Mouse (Mus musculus) liver, postnatal 0 days (tissue): ENCODE results near the gene Lcorl. TPM values are rescaled to one million over a fixed set of nuclear protein-coding genes. Genes with fewer than 3 reads are reported as not detected.

Experiments
- ATAC-seq: fragments of 200-750 bp; cut with Nextera tagmentation; 2 replicates; pipeline ENCODE4 v1.8.0; 2017; ENCODE audit warnings: mild to moderate bottlenecking, moderate library complexity
- DNase-seq: peaks from one replicate; pipeline ENCODE4 v3.0.0-alpha.2; 2016
- H3K27ac ChIP-seq: fragments of 300-500 bp; sonication (generic); 2 replicates; pipeline ENCODE4 v1.5.1; 2014; ENCODE audit warnings: antibody characterized with exemption, moderate library complexity, mild to moderate bottlenecking, low read depth
- H3K27me3 ChIP-seq: fragments of 300-500 bp; sonication (generic); 2 replicates; pipeline ENCODE4 v1.6.1; 2014; ENCODE audit warnings: low read length, control low read depth, mixed read lengths; ENCODE audit not compliant: insufficient read depth
- H3K36me3 ChIP-seq: fragments of 300-500 bp; sonication (generic); replicated peaks from 2 replicates; pipeline ENCODE4 v1.6.1; 2014; ENCODE audit warnings: mild to moderate bottlenecking, control low read depth, low read length, moderate library complexity, mixed read lengths; ENCODE audit not compliant: insufficient read depth
- H3K4me1 ChIP-seq: fragments of 300-500 bp; sonication (generic); 2 replicates; pipeline ENCODE4 v1.6.1; 2014; ENCODE audit warnings: antibody characterized with exemption, mild to moderate bottlenecking, control low read depth; ENCODE audit not compliant: insufficient read depth
- H3K4me2 ChIP-seq: fragments of 300-500 bp; sonication (generic); 2 replicates; pipeline ENCODE4 v1.6.1; 2014; ENCODE audit warnings: low read depth, mild to moderate bottlenecking, low read length, moderate library complexity, mixed read lengths
- H3K4me3 ChIP-seq: fragments of 300-500 bp; sonication (generic); 2 replicates; pipeline ENCODE4 v1.5.1; 2014; ENCODE audit warnings: low read depth, low read length
- H3K9ac ChIP-seq: fragments of 300-500 bp; sonication (generic); replicated peaks from 2 replicates; pipeline ENCODE4 v1.6.1; 2014; ENCODE audit warnings: mild to moderate bottlenecking, moderate library complexity
- H3K9me3 ChIP-seq: fragments of 300-500 bp; sonication (generic); 2 replicates; pipeline ENCODE4 v1.6.1; 2016; ENCODE audit warnings: mild to moderate bottlenecking, control low read depth, low read length, mixed read lengths
- CTCF ChIP-seq: sonication (generic); IDR thresholded peaks from 2 replicates; pipeline ENCODE4 v1.5.1; 2016; ENCODE audit warnings: antibody characterized with exemption, low read depth
- EP300 ChIP-seq: IDR thresholded peaks from 2 replicates; pipeline ENCODE4 v1.6.1; 2016; ENCODE audit warnings: antibody characterized with exemption, low read depth, mild to moderate bottlenecking
- WGBS: fragments of 180-500 bp; shearing (Covaris S2); extraction: QIAGEN DNeasy Blood & Tissue Kit; methylation state at CpG from one replicate; pipeline ENCODE4 v1.1.7; 2014; ENCODE audit not compliant: insufficient replicate concordance; 5-methylcytosine and 5-hydroxymethylcytosine counted together
- polyA plus RNA-seq: library from polyadenylated mRNA; unstranded; fragments of >200 nt; fragmentation: Nextera tagmentation; extraction: Ambion mirVana; gene quantifications from 2 replicates; pipeline ENCODE4 v1.2.1, GENCODE M21; 2015

The Lcorl gene
- polyA plus RNA-seq, 1 experiment from 2014 or later, result 8.5 TPM

- Histone ChIP-seq H3K4me3 (no peak overlapping the region), H3K27me3 (no peaks in the 10 kb centered on the region), H3K9ac (no peak overlapping the region), H3K4me2 (no peak overlapping the region), H3K36me3 (peaks cover 4% of the 10 kb centered on the region; the same call in 1 of the 2 replicates), H3K27ac (no peak overlapping the region), H3K9me3 (no peaks in the 10 kb centered on the region), H3K4me1 (no peaks in the 10 kb centered on the region)
- no peak for TF ChIP-seq EP300
- TF ChIP-seq CTCF, result no peak
- DNase-seq, result no peak
- ATAC-seq, result no peak
- 69% methylated on average over 1 of the region's 1 CpGs for WGBS
Measured at GRCm38 (mm10) chr5:45737911-45738310, 119.5 kb downstream of the Lcorl start.

DNA sequence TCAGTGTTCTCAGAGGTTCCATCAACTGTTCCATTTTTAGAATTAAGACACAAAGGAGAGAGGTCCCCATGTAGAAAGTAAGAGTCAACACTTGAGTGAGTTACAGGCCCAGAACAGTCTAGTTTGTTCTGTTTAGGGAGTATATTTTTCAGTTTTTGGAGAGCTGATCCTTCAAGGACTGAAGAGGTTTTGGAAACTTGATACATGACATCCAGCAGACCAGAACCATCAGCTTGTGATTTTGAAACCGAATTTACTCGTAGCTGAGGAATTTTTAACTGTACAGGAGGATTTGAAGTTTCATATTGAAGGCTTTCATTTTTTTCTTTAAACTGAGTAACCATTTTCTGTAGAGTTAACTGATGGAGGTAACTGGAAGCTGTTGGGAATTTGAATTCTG, 123.7 kb downstream of the Lcorl start:
- H3K4me1 ChIP-seq, result no peaks in the 10 kb centered on the region
- no peak overlapping the region for H3K27ac ChIP-seq
- DNase-seq (no peak), ATAC-seq (no peak)
- 81% methylated on average over 2 of the region's 2 CpGs for WGBS
- H3K9ac ChIP-seq, result no peak overlapping the region
- no peak overlapping the region for H3K4me2 ChIP-seq
- H3K4me3 ChIP-seq, result no peak overlapping the region
- no peaks in the 10 kb centered on the region for H3K9me3 ChIP-seq
- TF ChIP-seq CTCF (no peak), EP300 (no peak)
- peaks cover 4% of the 10 kb centered on the region; the same call in 1 of the 2 replicates for H3K36me3 ChIP-seq
- H3K27me3 ChIP-seq, result no peaks in the 10 kb centered on the region

- ATAC-seq (no peak), DNase-seq (no peak)
- Histone ChIP-seq H3K9ac (no peak overlapping the region), H3K4me3 (no peak overlapping the region), H3K27me3 (no peaks in the 10 kb centered on the region), H3K36me3 (no peaks in the 10 kb centered on the region; the same call in 1 of the 2 replicates), H3K4me1 (no peaks in the 10 kb centered on the region), H3K27ac (no peak overlapping the region), H3K4me2 (no peak overlapping the region), H3K9me3 (no peaks in the 10 kb centered on the region)
- WGBS, result 48% methylated on average over 6 of the region's 6 CpGs
- no peak for TF ChIP-seq CTCF
- no peak for TF ChIP-seq EP300
Measured at GRCm38 (mm10) chr5:45718848-45719488, 138.4 kb downstream of the Lcorl start.

DNA sequence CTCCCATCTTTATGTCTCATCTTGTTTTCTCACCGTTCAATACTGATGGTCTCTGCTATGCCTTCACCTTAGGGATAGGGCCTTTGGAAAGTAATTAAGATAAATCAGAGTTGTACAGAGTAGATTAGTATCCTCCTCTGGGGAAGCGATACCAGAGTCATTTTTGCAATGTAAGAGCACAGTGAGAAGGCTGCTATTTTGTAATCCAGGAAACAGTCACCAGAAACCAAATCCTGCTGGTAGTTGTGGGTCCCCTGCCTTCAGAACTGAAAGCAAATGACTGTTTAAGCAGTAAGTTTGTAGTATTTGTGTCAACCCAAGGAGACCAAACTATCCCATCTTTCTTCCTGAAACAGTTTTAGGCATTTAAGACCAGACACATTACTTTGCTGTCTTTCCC, 147.8 kb downstream of the Lcorl start:
- Histone ChIP-seq H3K9ac (no peak overlapping the region), H3K27me3 (no peaks in the 10 kb centered on the region), H3K9me3 (no peaks in the 10 kb centered on the region), H3K4me3 (no peak overlapping the region), H3K4me2 (no peak overlapping the region), H3K36me3 (peaks cover 6% of the 10 kb centered on the region; the same call in 1 of the 2 replicates), H3K4me1 (no peaks in the 10 kb centered on the region), H3K27ac (no peak overlapping the region)
- DNase-seq (no peak), ATAC-seq (no peak)
- TF ChIP-seq CTCF (no peak), EP300 (no peak)
- WGBS, result 81% methylated on average over 2 of the region's 2 CpGs

DNA sequence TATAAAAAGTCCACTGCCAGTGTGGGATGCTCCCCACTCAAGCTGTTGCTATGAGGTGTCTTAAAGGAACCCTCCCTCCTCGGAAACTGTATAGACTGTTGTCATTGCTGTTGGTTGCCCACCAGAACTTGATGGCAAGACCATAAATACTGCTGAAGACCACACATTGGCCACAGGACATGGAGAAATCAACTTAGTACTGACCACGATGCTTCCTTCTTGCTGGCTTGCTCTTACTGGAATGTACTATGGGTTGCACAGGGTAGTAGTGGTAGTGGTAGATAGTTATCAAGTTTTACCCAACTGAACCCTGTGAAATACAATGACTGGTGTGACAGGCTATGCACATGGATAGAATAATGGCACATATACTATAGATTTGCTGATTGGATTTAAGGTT, 150.6 kb downstream of the Lcorl start:
- TF ChIP-seq CTCF (no peak), EP300 (no peak)
- Histone ChIP-seq H3K27ac (no peak overlapping the region), H3K4me3 (no peak overlapping the region), H3K36me3 (peaks cover 6% of the 10 kb centered on the region; the same call in 1 of the 2 replicates), H3K9ac (no peak overlapping the region), H3K27me3 (no peaks in the 10 kb centered on the region), H3K4me1 (no peaks in the 10 kb centered on the region), H3K9me3 (no peaks in the 10 kb centered on the region), H3K4me2 (no peak overlapping the region)
- no peak for ATAC-seq
- 71% methylated on average over 2 of the region's 2 CpGs for WGBS
- DNase-seq, result no peak

- 87% methylated on average over 6 of the region's 6 CpGs for WGBS
- peaks cover 26% of the 10 kb centered on the region for H3K36me3 ChIP-seq
Measured at GRCm38 (mm10) chr5:45691678-45692077, 165.7 kb downstream of the Lcorl start.

GRCm38 (mm10) chr5:45690802-45691201, 166.6 kb downstream of the Lcorl start:
- WGBS, result 55% methylated on average over 2 of the region's 2 CpGs
- H3K27ac ChIP-seq, result no peak overlapping the region
- no peak overlapping the region for H3K4me3 ChIP-seq
- no peak for ATAC-seq
- TF ChIP-seq CTCF, result no peak
- no peak for TF ChIP-seq EP300
- H3K4me1 ChIP-seq, result no peaks in the 10 kb centered on the region
- DNase-seq, result no peak
- no peak overlapping the region for H3K9ac ChIP-seq
- H3K4me2 ChIP-seq, result no peak overlapping the region
- H3K9me3 ChIP-seq, result no peaks in the 10 kb centered on the region
- H3K27me3 ChIP-seq, result no peaks in the 10 kb centered on the region
- H3K36me3 ChIP-seq, result peaks cover 21% of the 10 kb centered on the region

More at GRCm38 (mm10) chr5:45691678-45692077, 165.7 kb downstream of the Lcorl start:
- Histone ChIP-seq H3K9me3 (no peaks in the 10 kb centered on the region), H3K9ac (no peak overlapping the region), H3K4me3 (no peak overlapping the region), H3K27ac (no peak overlapping the region), H3K27me3 (no peaks in the 10 kb centered on the region), H3K4me2 (no peak overlapping the region), H3K4me1 (no peaks in the 10 kb centered on the region)
- TF ChIP-seq CTCF, result no peak
- TF ChIP-seq EP300, result no peak
- DNase-seq (no peak), ATAC-seq (no peak)
